Mouse (Mus musculus) limb, embryonic 12.5 days (tissue): ENCODE data around the gene Srebf2. TPM values are rescaled to one million over a fixed set of nuclear protein-coding genes. Genes with fewer than 3 reads are reported as not detected.
A peak's percentile ranks its signal among the peaks of the same experiment; 100 is the strongest.

Experiments used
- ATAC-seq: fragments of 200-750 bp; cut with Nextera tagmentation; 2 replicates; pipeline ENCODE4 v1.8.0; 2017; ENCODE audit warnings: low read depth, moderate TSS enrichment; ENCODE audit not compliant: insufficient number of reproducible peaks, insufficient read depth, low FRiP score, low TSS enrichment
- H3K27ac ChIP-seq: fragments of 300-500 bp; sonication (generic); 2 replicates; pipeline ENCODE4 v1.5.1; 2016; ENCODE audit warnings: mild to moderate bottlenecking, moderate library complexity
- H3K27me3 ChIP-seq: fragments of 300-500 bp; sonication (generic); 2 replicates; pipeline ENCODE4 v1.6.1; 2016; ENCODE audit warnings: mild to moderate bottlenecking, moderate library complexity
- H3K36me3 ChIP-seq: fragments of 300-500 bp; sonication (generic); 2 replicates; pipeline ENCODE4 v1.6.1; 2016; ENCODE audit warnings: mild to moderate bottlenecking, moderate library complexity
- H3K4me1 ChIP-seq: fragments of 300-500 bp; sonication (generic); replicated peaks from 2 replicates; pipeline ENCODE4 v1.6.1; 2016
- H3K4me2 ChIP-seq: fragments of 300-500 bp; sonication (generic); 2 replicates; pipeline ENCODE4 v1.6.1; 2016; ENCODE audit warnings: mild to moderate bottlenecking, moderate library complexity
- H3K4me3 ChIP-seq: fragments of 300-500 bp; sonication (generic); replicated peaks from 2 replicates; pipeline ENCODE4 v1.5.1; 2016; ENCODE audit warnings: mild to moderate bottlenecking
- H3K9ac ChIP-seq: fragments of 300-500 bp; sonication (generic); replicated peaks from 2 replicates; pipeline ENCODE4 v1.6.1; 2016; ENCODE audit warnings: mild to moderate bottlenecking, moderate library complexity
- H3K9me3 ChIP-seq: fragments of 300-500 bp; sonication (generic); 2 replicates; pipeline ENCODE4 v1.6.1; 2016; ENCODE audit warnings: mild to moderate bottlenecking, moderate library complexity
- WGBS: fragments of 180-500 bp; shearing (Covaris S2); methylation state at CpG from one replicate; pipeline ENCODE4 v1.1.7; 2016; 5-methylcytosine and 5-hydroxymethylcytosine counted together
- polyA plus RNA-seq: library from polyadenylated mRNA; unstranded; fragments of >200 nt; fragmentation: Nextera tagmentation; extraction: Ambion mirVana; gene quantifications from 2 replicates; pipeline ENCODE4 v1.2.1, GENCODE M21; 2016

The Srebf2 gene
- polyA plus RNA-seq, 1 experiment from 2014 or later = 186 TPM

DNA sequence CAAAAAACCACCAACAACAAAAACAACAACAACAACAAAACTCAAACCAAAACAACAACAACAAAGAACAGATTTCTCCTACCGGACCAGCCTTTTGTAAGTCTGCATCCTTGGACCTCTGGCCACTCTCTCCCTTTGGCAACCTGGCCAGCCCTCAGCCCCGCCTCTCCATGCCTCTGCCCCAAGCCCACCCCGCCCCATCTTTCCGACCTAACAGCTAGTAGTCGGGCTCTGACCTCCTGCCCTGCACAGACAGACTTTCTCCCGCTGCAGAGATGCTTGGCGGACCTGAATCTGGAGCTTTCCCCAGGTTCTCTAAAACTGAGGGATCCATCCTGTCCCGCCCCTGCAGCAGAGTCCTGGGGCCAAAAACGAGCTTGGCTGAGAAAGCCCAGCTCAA is 71.0 kb downstream of the Srebf2 start:
- Histone ChIP-seq H3K27me3 (peaks cover 79% of the 10 kb centered on the region), H3K27ac (no peak overlapping the region), H3K9me3 (no peaks in the 10 kb centered on the region), H3K4me2 (no peak overlapping the region), H3K4me1 (peaks cover 15% of the 10 kb centered on the region), H3K36me3 (no peaks in the 10 kb centered on the region), H3K9ac (no peak overlapping the region), H3K4me3 (no peak overlapping the region)
- WGBS = 26% methylated on average over 9 of the region's 9 CpGs
- no peak for ATAC-seq

- Histone ChIP-seq H3K27ac (no peak overlapping the region), H3K4me1 (peaks cover 20% of the 10 kb centered on the region), H3K9me3 (no peaks in the 10 kb centered on the region), H3K4me2 (no peak overlapping the region), H3K4me3 (no peak overlapping the region), H3K27me3 (peaks cover 79% of the 10 kb centered on the region), H3K36me3 (no peaks in the 10 kb centered on the region), H3K9ac (no peak overlapping the region)
- 76% methylated on average over 26 of the region's 26 CpGs for WGBS
- no peak for ATAC-seq
These were observed 72.0 kb downstream of the Srebf2 start for GRCm38 (mm10) chr15:82218778-82219666.

DNA sequence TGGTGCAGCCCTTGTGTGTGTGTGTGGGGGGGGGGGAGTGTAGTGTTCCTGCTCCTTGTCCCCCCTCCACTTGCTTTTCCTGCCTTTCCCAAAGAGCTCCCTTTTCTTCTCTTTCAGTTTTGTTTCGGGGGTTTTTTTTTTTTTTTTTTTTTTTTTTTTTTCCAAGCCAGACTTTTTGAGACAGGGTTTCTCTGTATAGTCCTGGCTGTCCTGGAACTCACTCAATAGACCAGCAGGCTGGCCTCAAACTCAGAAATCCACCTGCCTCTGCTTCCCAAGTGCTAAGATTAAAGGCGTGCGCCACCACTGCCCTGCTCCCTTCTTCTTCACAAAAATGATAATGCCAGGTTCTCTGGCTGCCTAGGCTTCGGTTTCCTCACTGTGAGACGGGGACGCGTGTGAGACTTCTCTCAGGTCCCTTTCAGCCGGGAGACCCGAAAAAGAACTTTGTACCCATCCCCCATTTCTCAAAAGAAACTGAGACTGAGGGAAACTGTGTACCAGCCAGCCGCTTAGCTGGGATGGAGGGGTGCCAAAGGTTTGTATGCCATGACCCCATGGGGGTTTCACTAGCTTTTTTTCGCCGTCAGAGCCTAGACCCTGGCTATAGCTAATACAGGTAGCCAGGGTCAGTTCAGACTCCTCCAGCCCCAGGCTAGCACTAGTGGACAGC is 73.2 kb downstream of the Srebf2 start:
- H3K4me1 ChIP-seq = peaks cover 27% of the 10 kb centered on the region

DNA sequence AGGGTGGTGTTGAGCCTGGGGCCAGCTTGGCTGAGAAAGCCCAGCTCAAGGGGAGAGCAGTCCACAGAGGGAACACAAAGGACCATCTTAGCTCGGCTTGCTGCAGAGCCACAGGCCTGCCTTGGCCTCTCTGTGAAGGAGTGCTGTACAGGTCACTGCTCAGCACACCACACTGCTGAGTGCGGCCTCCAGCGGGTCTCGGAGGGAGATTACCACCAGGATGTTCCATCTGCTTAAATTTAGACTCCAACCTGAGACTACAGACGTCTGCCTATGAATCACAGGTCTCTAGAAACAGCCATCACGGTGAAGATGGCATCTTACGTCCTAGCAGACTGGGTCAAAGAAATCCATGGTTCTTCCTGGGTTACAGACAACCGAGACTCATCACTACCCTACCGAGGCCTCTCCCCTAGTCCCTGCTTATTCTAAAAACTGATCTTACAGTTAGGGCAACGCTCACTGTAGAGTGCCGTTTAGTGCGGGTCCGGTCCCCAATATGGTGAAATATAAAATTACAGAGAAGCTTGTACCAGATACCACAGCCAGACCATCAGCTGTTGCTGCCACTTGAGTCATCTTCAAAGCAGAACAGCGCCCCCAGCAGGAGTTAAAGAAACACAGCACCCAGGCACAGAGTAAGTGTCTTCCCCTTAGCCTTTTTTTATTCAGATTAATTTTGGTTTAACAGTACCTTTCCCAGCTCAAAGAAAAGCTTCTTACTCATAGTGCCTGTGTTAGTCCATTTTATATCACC is 74.3 kb downstream of the Srebf2 start:
- H3K27ac ChIP-seq = no peak overlapping the region
- ATAC-seq = no peak
- no peak overlapping the region for H3K9ac ChIP-seq
- H3K4me1 ChIP-seq = peaks cover 22% of the 10 kb centered on the region
- no peak overlapping the region for H3K4me3 ChIP-seq
- no peak overlapping the region for H3K4me2 ChIP-seq
- no peaks in the 10 kb centered on the region for H3K9me3 ChIP-seq
- WGBS = 69% methylated on average over 14 of the region's 14 CpGs
- peaks cover 79% of the 10 kb centered on the region for H3K27me3 ChIP-seq
- H3K36me3 ChIP-seq = no peaks in the 10 kb centered on the region

More for the DNA sequence above, 73.2 kb downstream of the Srebf2 start:
- H3K9ac ChIP-seq = no peak overlapping the region
- H3K27me3 ChIP-seq = peaks cover 79% of the 10 kb centered on the region
- 73% methylated on average over 11 of the region's 12 CpGs for WGBS
- no peaks in the 10 kb centered on the region for H3K9me3 ChIP-seq
- no peak overlapping the region for H3K4me2 ChIP-seq
- no peak for ATAC-seq
- no peak overlapping the region for H3K4me3 ChIP-seq
- no peak overlapping the region for H3K27ac ChIP-seq
- no peaks in the 10 kb centered on the region for H3K36me3 ChIP-seq

- no peaks in the 10 kb centered on the region for H3K9me3 ChIP-seq
- peaks cover 65% of the 10 kb centered on the region for H3K27me3 ChIP-seq
- H3K36me3 ChIP-seq = no peaks in the 10 kb centered on the region
- H3K4me3 ChIP-seq = peak overlapping the region; percentile 41; the same call in 1 of the 2 replicates
- peaks cover 12% of the 10 kb centered on the region for H3K4me1 ChIP-seq
- 50% methylated on average over 7 of the region's 7 CpGs for WGBS
- H3K27ac ChIP-seq = no peak overlapping the region
- no peak for ATAC-seq
- H3K4me2 ChIP-seq = no peak overlapping the region
- H3K9ac ChIP-seq = no peak overlapping the region
These were observed 76.3 kb downstream of the Srebf2 start for GRCm38 (mm10) chr15:82223251-82223650.

- WGBS = under 1% methylated on average over 44 of the region's 44 CpGs
- Histone ChIP-seq H3K36me3 (no peaks in the 10 kb centered on the region), H3K9ac (peak within 1 kb of the TSS; percentile 27; the same call in 1 of the 2 replicates), H3K27ac (no peak within 1 kb of the TSS), H3K27me3 (peaks cover 60% of the 10 kb centered on the region), H3K4me3 (peak within 1 kb of the TSS; percentile 41), H3K9me3 (no peaks in the 10 kb centered on the region), H3K4me2 (peak within 1 kb of the TSS; percentile 66), H3K4me1 (peaks cover 12% of the 10 kb centered on the region)
- ATAC-seq = no peak; the same call in 1 of the 2 replicates
These were observed 76.9 kb downstream of the Srebf2 start, which contains the start of gene Tnfrsf13c for GRCm38 (mm10) chr15:82223657-82224601. Gene Tnfrsf13c (minus strand): TSS chr15:82224369.

- no peak overlapping the region for H3K27ac ChIP-seq
- peak overlapping the region; percentile 41; the same call in 1 of the 2 replicates for H3K4me3 ChIP-seq
- no peak for ATAC-seq
- H3K9ac ChIP-seq = no peak overlapping the region
- no peaks in the 10 kb centered on the region for H3K9me3 ChIP-seq
- peaks cover 55% of the 10 kb centered on the region for H3K27me3 ChIP-seq
- H3K4me2 ChIP-seq = peak overlapping the region; percentile 66
- peaks cover 17% of the 10 kb centered on the region for H3K4me1 ChIP-seq
- H3K36me3 ChIP-seq = no peaks in the 10 kb centered on the region
- WGBS = 33% methylated on average over 7 of the region's 7 CpGs
These were observed 77.7 kb downstream of the Srebf2 start for GRCm38 (mm10) chr15:82224602-82225215.

- H3K9ac ChIP-seq = no peak overlapping the region
- H3K4me2 ChIP-seq = no peak overlapping the region
- WGBS = 90% methylated on average over 5 of the region's 5 CpGs
- H3K36me3 ChIP-seq = no peaks in the 10 kb centered on the region
- no peak for ATAC-seq
- H3K4me3 ChIP-seq = no peak overlapping the region
- no peak overlapping the region for H3K27ac ChIP-seq
- H3K4me1 ChIP-seq = peaks cover 17% of the 10 kb centered on the region
- peaks cover 49% of the 10 kb centered on the region for H3K27me3 ChIP-seq
- H3K9me3 ChIP-seq = no peaks in the 10 kb centered on the region
These were observed 78.8 kb downstream of the Srebf2 start for GRCm38 (mm10) chr15:82225769-82226168.

DNA sequence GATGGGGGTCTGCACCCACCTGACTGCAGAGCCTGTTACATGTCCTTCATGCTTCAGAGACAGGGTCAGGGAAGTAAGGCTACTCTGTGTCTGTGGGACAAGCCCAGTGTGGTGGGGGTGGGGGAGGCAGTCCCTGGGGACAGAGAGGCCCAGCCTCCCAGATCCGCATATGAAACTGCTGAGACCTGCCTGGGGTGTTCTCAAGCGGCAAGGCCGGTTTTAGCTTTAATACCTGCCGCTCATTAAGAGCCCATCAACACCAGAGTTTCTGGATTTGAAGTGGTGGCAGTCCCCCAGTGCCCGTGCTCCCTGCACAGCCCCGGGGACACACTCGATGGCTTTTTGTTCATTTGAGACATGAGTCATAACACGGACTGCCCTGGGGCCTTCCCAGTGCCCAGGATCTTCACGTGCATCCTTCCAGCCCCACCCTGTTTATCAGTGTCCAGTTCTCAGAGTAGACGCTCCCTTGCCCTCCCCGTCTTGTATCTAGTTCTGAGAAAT is 82.6 kb downstream of the Srebf2 start:
- H3K4me2 ChIP-seq = no peak overlapping the region
- peaks cover 16% of the 10 kb centered on the region; the same call in 1 of the 2 replicates for H3K36me3 ChIP-seq
- no peak overlapping the region for H3K9ac ChIP-seq
- H3K27ac ChIP-seq = no peak overlapping the region
- WGBS = 40% methylated on average over 11 of the region's 11 CpGs
- peaks cover 19% of the 10 kb centered on the region for H3K27me3 ChIP-seq
- ATAC-seq = no peak
- no peaks in the 10 kb centered on the region for H3K9me3 ChIP-seq
- H3K4me1 ChIP-seq = peaks cover 7% of the 10 kb centered on the region
- no peak overlapping the region for H3K4me3 ChIP-seq
